Mouse (Mus musculus): Measurements from ENCODE around the gene Smarcal1.

DNA sequence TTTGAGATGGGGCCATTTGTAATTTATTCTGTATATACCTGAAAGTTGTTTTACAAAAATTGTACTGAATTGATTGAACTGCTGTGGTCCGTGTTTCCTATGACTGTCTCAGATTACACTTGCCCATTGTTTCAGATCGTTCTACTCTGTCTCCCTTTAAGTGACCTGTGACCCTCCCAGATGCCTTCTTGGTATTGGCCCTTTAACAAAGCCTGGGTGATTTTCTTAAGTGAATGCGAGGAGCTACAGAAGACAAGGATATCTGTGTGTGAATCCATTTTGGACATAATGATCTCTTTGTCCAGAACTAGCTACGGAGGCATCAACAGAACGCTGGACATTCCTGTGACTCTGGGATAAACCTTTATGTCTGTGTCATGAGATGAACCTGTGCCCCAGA, 52.2 kb downstream of the Smarcal1 start:
- TF ChIP-seq GATA1 (IDR thresholded peaks at IDR 0.05; ENCODE audit: borderline replicate concordance, low read length) (no peak), FLI1 (IDR thresholded peaks at IDR 0.05; ENCODE audit: low read length) (no peak)
